Mouse (Mus musculus) embryonic facial prominence, embryonic 13.5 days (tissue): Measurements from ENCODE around the gene Fgfr2. TPM values are rescaled to one million over a fixed set of nuclear protein-coding genes. Genes with fewer than 3 reads are reported as not detected.
A peak's percentile ranks its signal among the peaks of the same experiment; 100 is the strongest.

Experiments used
- ATAC-seq: fragments of 200-750 bp; cut with Nextera tagmentation; 2 replicates; pipeline ENCODE4 v1.8.0; 2017; ENCODE audit warnings: low read depth; ENCODE audit not compliant: insufficient number of reproducible peaks, insufficient read depth, low FRiP score, low TSS enrichment
- H3K27ac ChIP-seq: fragments of 300-500 bp; sonication (generic); 2 replicates; pipeline ENCODE4 v1.5.1; 2015; ENCODE audit warnings: moderate library complexity, mild to moderate bottlenecking, inconsistent platforms
- H3K27me3 ChIP-seq: fragments of 300-500 bp; sonication (generic); 2 replicates; pipeline ENCODE4 v1.6.1; 2015; ENCODE audit warnings: mild to moderate bottlenecking, inconsistent platforms
- H3K36me3 ChIP-seq: fragments of 300-500 bp; sonication (generic); 2 replicates; pipeline ENCODE4 v1.6.1; 2015; ENCODE audit warnings: mild to moderate bottlenecking, inconsistent platforms
- H3K4me1 ChIP-seq: fragments of 300-500 bp; sonication (generic); 2 replicates; pipeline ENCODE4 v1.6.1; 2015; ENCODE audit warnings: inconsistent platforms
- H3K4me2 ChIP-seq: fragments of 300-500 bp; sonication (generic); 2 replicates; pipeline ENCODE4 v1.6.1; 2015; ENCODE audit warnings: moderate library complexity, mild to moderate bottlenecking, inconsistent platforms
- H3K4me3 ChIP-seq: fragments of 300-500 bp; sonication (generic); 2 replicates; pipeline ENCODE4 v1.5.1; 2015; ENCODE audit warnings: mild to moderate bottlenecking, inconsistent platforms
- H3K9ac ChIP-seq: fragments of 300-500 bp; sonication (generic); 2 replicates; pipeline ENCODE4 v1.6.1; 2015; ENCODE audit warnings: mild to moderate bottlenecking, inconsistent platforms
- H3K9me3 ChIP-seq: fragments of 300-500 bp; sonication (generic); 2 replicates; pipeline ENCODE4 v1.6.1; 2016; ENCODE audit warnings: inconsistent platforms
- WGBS: fragments of 180-500 bp; shearing (Covaris S2); methylation state at CpG from one replicate; pipeline ENCODE4 v1.1.7; 2015; ENCODE audit warnings: mixed read lengths; 5-methylcytosine and 5-hydroxymethylcytosine counted together
- polyA plus RNA-seq: library from polyadenylated mRNA; unstranded; fragments of >200 nt; fragmentation: Nextera tagmentation; extraction: Ambion mirVana; gene quantifications from 2 replicates; pipeline ENCODE4 v1.2.1, GENCODE M21; 2015

The Fgfr2 gene
- polyA plus RNA-seq, 1 experiment from 2014 or later, result 174 TPM

- Histone ChIP-seq H3K27ac (no peak overlapping the region), H3K4me3 (no peak overlapping the region), H3K9ac (no peak overlapping the region), H3K4me2 (peak overlapping the region; percentile 75), H3K36me3 (no peaks in the 10 kb centered on the region), H3K27me3 (no peaks in the 10 kb centered on the region), H3K4me1 (peaks cover 5% of the 10 kb centered on the region; the same call in 1 of the 2 replicates), H3K9me3 (no peaks in the 10 kb centered on the region)
- 60% methylated on average over 3 of the region's 3 CpGs for WGBS
- ATAC-seq, result no peak
These were observed 2255.9 kb downstream of the Fgfr2 start for GRCm38 (mm10) chr7:130867256-130867655.

GRCm38 (mm10) chr7:130866640-130867039 lies 2256.5 kb downstream of the Fgfr2 start:
- H3K27ac ChIP-seq, result no peak overlapping the region; the same call in 1 of the 2 replicates
- peaks cover 5% of the 10 kb centered on the region; the same call in 1 of the 2 replicates for H3K4me1 ChIP-seq
- H3K4me2 ChIP-seq, result peak overlapping the region; percentile 75
- WGBS, result 2% methylated on average over 13 of the region's 13 CpGs
- H3K36me3 ChIP-seq, result no peaks in the 10 kb centered on the region
- H3K9me3 ChIP-seq, result no peaks in the 10 kb centered on the region
- no peak for ATAC-seq
- no peaks in the 10 kb centered on the region for H3K27me3 ChIP-seq
- peak overlapping the region; percentile 83 for H3K4me3 ChIP-seq
- peak overlapping the region; percentile 84 for H3K9ac ChIP-seq

GRCm38 (mm10) chr7:130865613-130866591 lies 2257.2 kb downstream of the Fgfr2 start, which contains the start of gene Plekha1:
TSS of gene Plekha1 (plus strand) at chr7:130865756.
- Histone ChIP-seq H3K4me1 (peaks cover 12% of the 10 kb centered on the region), H3K27ac (peak within 1 kb of the TSS; percentile 73; the same call in 1 of the 2 replicates), H3K27me3 (no peaks in the 10 kb centered on the region), H3K4me2 (peak within 1 kb of the TSS; percentile 75), H3K4me3 (peak within 1 kb of the TSS; percentile 83), H3K36me3 (no peaks in the 10 kb centered on the region), H3K9ac (peak within 1 kb of the TSS; percentile 84), H3K9me3 (no peaks in the 10 kb centered on the region)
- ATAC-seq, result peak; percentile 94
- WGBS, result under 1% methylated on average over 103 of the region's 114 CpGs

- H3K4me3 ChIP-seq, result no peak overlapping the region
- H3K4me1 ChIP-seq, result peaks cover 19% of the 10 kb centered on the region
- ATAC-seq, result no peak
- H3K9me3 ChIP-seq, result no peaks in the 10 kb centered on the region
- no peaks in the 10 kb centered on the region for H3K36me3 ChIP-seq
- WGBS, result 82% methylated on average over 7 of the region's 7 CpGs
- no peak overlapping the region for H3K4me2 ChIP-seq
- H3K27me3 ChIP-seq, result no peaks in the 10 kb centered on the region
- H3K9ac ChIP-seq, result no peak overlapping the region
- H3K27ac ChIP-seq, result no peak overlapping the region
These were observed 2258.4 kb downstream of the Fgfr2 start for GRCm38 (mm10) chr7:130864711-130865110.

- H3K4me1 ChIP-seq, result peaks cover 18% of the 10 kb centered on the region
- H3K9me3 ChIP-seq, result no peaks in the 10 kb centered on the region
- ATAC-seq, result no peak
- no peak overlapping the region for H3K4me3 ChIP-seq
- H3K36me3 ChIP-seq, result no peaks in the 10 kb centered on the region
- H3K9ac ChIP-seq, result no peak overlapping the region
- peaks cover 2% of the 10 kb centered on the region; the same call in 1 of the 2 replicates for H3K27me3 ChIP-seq
- H3K4me2 ChIP-seq, result no peak overlapping the region
- H3K27ac ChIP-seq, result no peak overlapping the region
- 47% methylated on average over 1 of the region's 1 CpGs for WGBS
These were observed 2260.6 kb downstream of the Fgfr2 start for GRCm38 (mm10) chr7:130862501-130862900.

GRCm38 (mm10) chr7:130860721-130861142 lies 2262.4 kb downstream of the Fgfr2 start:
- Histone ChIP-seq H3K4me2 (0 out of 2 replicates have a peak overlapping the region, but pooled peaks have one; percentile 20), H3K9ac (no peak overlapping the region), H3K27me3 (peaks cover 2% of the 10 kb centered on the region; the same call in 1 of the 2 replicates), H3K9me3 (no peaks in the 10 kb centered on the region), H3K36me3 (no peaks in the 10 kb centered on the region), H3K4me1 (peaks cover 15% of the 10 kb centered on the region), H3K4me3 (no peak overlapping the region), H3K27ac (peak overlapping the region; percentile 51)
- 20% methylated on average over 11 of the region's 11 CpGs for WGBS
- no peak for ATAC-seq

- no peaks in the 10 kb centered on the region for H3K9me3 ChIP-seq
- H3K36me3 ChIP-seq, result no peaks in the 10 kb centered on the region
- no peak for ATAC-seq
- 46% methylated on average over 3 of the region's 5 CpGs for WGBS
- no peak overlapping the region for H3K4me2 ChIP-seq
- H3K27me3 ChIP-seq, result peaks cover 2% of the 10 kb centered on the region; the same call in 1 of the 2 replicates
- peaks cover 17% of the 10 kb centered on the region for H3K4me1 ChIP-seq
- H3K27ac ChIP-seq, result no peak overlapping the region
- no peak overlapping the region for H3K4me3 ChIP-seq
- H3K9ac ChIP-seq, result no peak overlapping the region
These were observed 2263.2 kb downstream of the Fgfr2 start for GRCm38 (mm10) chr7:130859926-130860325.

GRCm38 (mm10) chr7:130857973-130858372 lies 2265.2 kb downstream of the Fgfr2 start:
- no peak overlapping the region for H3K4me2 ChIP-seq
- H3K27me3 ChIP-seq, result peaks cover 2% of the 10 kb centered on the region; the same call in 1 of the 2 replicates
- 66% methylated on average over 6 of the region's 6 CpGs for WGBS
- ATAC-seq, result no peak
- H3K9ac ChIP-seq, result no peak overlapping the region
- H3K9me3 ChIP-seq, result no peaks in the 10 kb centered on the region
- H3K4me1 ChIP-seq, result peaks cover 17% of the 10 kb centered on the region
- no peak overlapping the region for H3K4me3 ChIP-seq
- H3K36me3 ChIP-seq, result no peaks in the 10 kb centered on the region
- H3K27ac ChIP-seq, result no peak overlapping the region

- Histone ChIP-seq H3K4me1 (peaks cover 8% of the 10 kb centered on the region), H3K27me3 (peaks cover 2% of the 10 kb centered on the region; the same call in 1 of the 2 replicates), H3K36me3 (no peaks in the 10 kb centered on the region), H3K4me3 (no peak overlapping the region), H3K27ac (no peak overlapping the region), H3K9ac (no peak overlapping the region), H3K9me3 (no peaks in the 10 kb centered on the region), H3K4me2 (no peak overlapping the region)
- ATAC-seq, result no peak
- 32% methylated on average over 3 of the region's 3 CpGs for WGBS
These were observed 2267.5 kb downstream of the Fgfr2 start for GRCm38 (mm10) chr7:130855681-130856080.

- Histone ChIP-seq H3K36me3 (no peaks in the 10 kb centered on the region), H3K27me3 (peaks cover 2% of the 10 kb centered on the region; the same call in 1 of the 2 replicates), H3K9me3 (no peaks in the 10 kb centered on the region), H3K27ac (no peak overlapping the region), H3K9ac (no peak overlapping the region), H3K4me2 (no peak overlapping the region), H3K4me1 (peaks cover 3% of the 10 kb centered on the region; the same call in 1 of the 2 replicates), H3K4me3 (no peak overlapping the region)
- no peak for ATAC-seq
- WGBS, result 86% methylated on average over 4 of the region's 4 CpGs
These were observed 2268.4 kb downstream of the Fgfr2 start for GRCm38 (mm10) chr7:130854684-130855292.

- no peak overlapping the region for H3K4me2 ChIP-seq
- no peaks in the 10 kb centered on the region for H3K4me1 ChIP-seq
- no peak for ATAC-seq
- 77% methylated on average over 17 of the region's 17 CpGs for WGBS
- H3K9ac ChIP-seq, result no peak overlapping the region
- H3K27ac ChIP-seq, result no peak overlapping the region
- no peaks in the 10 kb centered on the region for H3K9me3 ChIP-seq
- no peaks in the 10 kb centered on the region for H3K27me3 ChIP-seq
- H3K4me3 ChIP-seq, result no peak overlapping the region
- no peaks in the 10 kb centered on the region for H3K36me3 ChIP-seq
These were observed 2275.9 kb downstream of the Fgfr2 start for GRCm38 (mm10) chr7:130847164-130847718.
